Mouse (Mus musculus) stomach, embryonic 16.5 days (tissue): ENCODE data around the gene Fasl. TPM values are rescaled to one million over a fixed set of nuclear protein-coding genes. Genes with fewer than 3 reads are reported as not detected.

Experiments
- ATAC-seq: fragments of 200-750 bp; cut with Nextera tagmentation; 2 replicates; pipeline ENCODE4 v1.8.0; 2017; ENCODE audit warnings: moderate number of reproducible peaks, moderate TSS enrichment; ENCODE audit not compliant: insufficient read depth, low FRiP score
- H3K27ac ChIP-seq: fragments of 300-500 bp; sonication (generic); 2 replicates; pipeline ENCODE4 v1.5.1; 2014; ENCODE audit warnings: low read length
- H3K27me3 ChIP-seq: fragments of 300-500 bp; sonication (generic); 2 replicates; pipeline ENCODE4 v1.6.1; 2014; ENCODE audit warnings: low read length, control low read depth, mixed read lengths; ENCODE audit not compliant: control insufficient read depth, insufficient read depth
- H3K36me3 ChIP-seq: fragments of 300-500 bp; sonication (generic); 2 replicates; pipeline ENCODE4 v1.6.1; 2014; ENCODE audit warnings: low read length; ENCODE audit not compliant: control insufficient read depth, insufficient read depth
- H3K4me1 ChIP-seq: fragments of 300-500 bp; sonication (generic); 2 replicates; pipeline ENCODE4 v1.6.1; 2014; ENCODE audit warnings: low read length, control low read depth, mixed read lengths; ENCODE audit not compliant: control insufficient read depth, insufficient read depth
- H3K4me2 ChIP-seq: fragments of 300-500 bp; sonication (generic); 2 replicates; pipeline ENCODE4 v1.6.1; 2014; ENCODE audit warnings: low read depth, low read length, mixed read lengths
- H3K4me3 ChIP-seq: fragments of 300-500 bp; sonication (generic); replicated peaks from 2 replicates; pipeline ENCODE4 v1.5.1; 2014; ENCODE audit warnings: mild to moderate bottlenecking, low read length
- H3K9ac ChIP-seq: fragments of 300-500 bp; sonication (generic); 2 replicates; pipeline ENCODE4 v1.6.1; 2014; ENCODE audit warnings: low read length
- H3K9me3 ChIP-seq: fragments of 300-500 bp; sonication (generic); replicated peaks from 2 replicates; pipeline ENCODE4 v1.6.1; 2016; ENCODE audit warnings: low read length, control low read depth; ENCODE audit not compliant: control insufficient read depth
- WGBS: fragments of 180-500 bp; shearing (Covaris S2); extraction: QIAGEN DNeasy Blood & Tissue Kit; methylation state at CpG from one replicate; pipeline ENCODE4 v1.1.7; 2014; 5-methylcytosine and 5-hydroxymethylcytosine counted together
- polyA plus RNA-seq: library from polyadenylated mRNA; unstranded; fragments of >200 nt; fragmentation: Nextera tagmentation; extraction: Ambion mirVana; gene quantifications from 2 replicates; pipeline ENCODE4 v1.2.1, GENCODE M21; 2015

The Fasl gene
- polyA plus RNA-seq, 1 experiment from 2014 or later, result not detected

DNA sequence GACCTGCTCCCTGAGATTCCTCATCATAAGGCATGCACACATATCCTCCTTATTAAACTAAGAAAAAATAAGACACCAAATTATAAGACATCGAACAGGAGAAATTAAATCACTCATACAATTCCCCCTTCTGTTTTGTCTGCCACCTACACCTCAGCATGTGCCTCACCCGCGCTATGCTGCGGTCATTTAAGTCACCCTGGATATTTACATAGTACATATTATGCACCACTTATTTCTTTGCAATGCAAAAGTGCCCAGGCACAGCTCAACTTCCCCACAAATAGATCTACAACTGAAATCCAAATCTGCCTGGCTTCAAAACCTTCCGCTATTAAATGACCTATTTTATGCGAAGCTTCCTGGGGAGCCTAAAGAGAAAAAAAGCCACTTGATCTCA, 39.6 kb downstream of the Fasl start:
- Histone ChIP-seq H3K4me3 (no peak overlapping the region), H3K27me3 (no peaks in the 10 kb centered on the region), H3K9ac (no peak overlapping the region), H3K36me3 (no peaks in the 10 kb centered on the region), H3K27ac (no peak overlapping the region), H3K4me2 (no peak overlapping the region), H3K4me1 (no peaks in the 10 kb centered on the region), H3K9me3 (no peaks in the 10 kb centered on the region)
- no peak for ATAC-seq
- WGBS, result 84% methylated on average over 6 of the region's 6 CpGs

DNA sequence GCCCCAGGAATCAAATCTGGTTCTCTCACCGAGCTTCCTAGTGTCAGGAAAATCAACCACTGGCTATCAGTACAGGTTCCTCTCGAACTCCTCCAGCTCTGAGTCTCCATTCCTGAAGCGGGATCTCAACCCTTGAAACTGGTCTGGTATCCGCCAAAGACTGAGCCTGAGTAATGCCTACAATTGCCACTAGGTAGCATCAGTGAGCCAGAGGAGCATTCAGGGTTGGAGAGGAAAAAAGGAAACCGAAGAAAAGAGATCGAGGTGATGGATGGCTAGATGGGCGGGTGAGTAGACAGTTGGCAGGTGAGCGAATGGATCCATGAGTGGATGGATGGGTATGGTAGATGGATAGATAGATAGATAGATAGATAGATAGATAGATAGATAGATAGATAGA, 40.2 kb downstream of the Fasl start:
- Histone ChIP-seq H3K27ac (no peak overlapping the region), H3K4me3 (no peak overlapping the region), H3K4me1 (no peaks in the 10 kb centered on the region), H3K36me3 (no peaks in the 10 kb centered on the region), H3K27me3 (no peaks in the 10 kb centered on the region), H3K9ac (no peak overlapping the region), H3K9me3 (no peaks in the 10 kb centered on the region), H3K4me2 (no peak overlapping the region)
- 24% methylated on average over 8 of the region's 8 CpGs for WGBS
- no peak for ATAC-seq

DNA sequence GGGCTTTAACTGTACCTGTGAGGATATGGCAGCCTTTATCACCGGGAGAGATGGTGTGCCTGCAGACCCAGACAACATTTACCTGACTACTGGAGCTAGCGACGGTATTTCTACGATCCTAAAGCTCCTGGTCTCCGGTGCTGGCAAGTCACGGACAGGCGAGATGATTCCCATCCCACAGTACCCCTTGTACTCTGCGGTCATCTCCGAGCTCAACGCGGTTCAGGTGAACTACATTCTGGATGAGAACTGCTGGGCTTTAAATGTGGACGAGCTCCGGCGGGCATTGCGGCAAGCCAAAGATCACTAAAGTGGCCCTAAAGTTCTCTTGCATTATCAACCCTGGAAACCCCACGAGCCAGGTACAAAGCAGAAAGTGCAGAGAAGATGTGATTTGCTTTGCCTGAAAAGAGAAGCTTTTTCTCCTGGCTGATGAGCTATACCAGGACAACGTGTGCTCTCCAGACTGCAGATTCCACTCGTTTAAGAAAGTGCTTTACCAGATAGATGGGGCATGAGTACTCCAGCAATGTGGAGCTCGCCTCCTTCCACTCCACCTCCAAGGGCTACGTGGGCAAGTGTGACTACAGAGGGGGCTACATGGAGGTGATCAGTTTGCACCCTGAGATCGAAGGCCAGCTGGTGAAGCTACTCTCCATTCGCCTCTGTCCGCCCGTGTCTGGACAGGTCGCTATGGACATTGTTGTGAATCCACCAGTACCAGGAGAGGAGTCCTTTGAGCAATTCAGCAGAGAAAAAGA, 41.6 kb downstream of the Fasl start:
- no peak overlapping the region for H3K4me3 ChIP-seq
- H3K4me1 ChIP-seq, result no peaks in the 10 kb centered on the region
- ATAC-seq, result no peak
- H3K9ac ChIP-seq, result no peak overlapping the region
- WGBS, result 81% methylated on average over 25 of the region's 25 CpGs
- H3K27ac ChIP-seq, result no peak overlapping the region
- H3K36me3 ChIP-seq, result no peaks in the 10 kb centered on the region
- H3K27me3 ChIP-seq, result no peaks in the 10 kb centered on the region
- H3K9me3 ChIP-seq, result no peaks in the 10 kb centered on the region
- H3K4me2 ChIP-seq, result no peak overlapping the region

DNA sequence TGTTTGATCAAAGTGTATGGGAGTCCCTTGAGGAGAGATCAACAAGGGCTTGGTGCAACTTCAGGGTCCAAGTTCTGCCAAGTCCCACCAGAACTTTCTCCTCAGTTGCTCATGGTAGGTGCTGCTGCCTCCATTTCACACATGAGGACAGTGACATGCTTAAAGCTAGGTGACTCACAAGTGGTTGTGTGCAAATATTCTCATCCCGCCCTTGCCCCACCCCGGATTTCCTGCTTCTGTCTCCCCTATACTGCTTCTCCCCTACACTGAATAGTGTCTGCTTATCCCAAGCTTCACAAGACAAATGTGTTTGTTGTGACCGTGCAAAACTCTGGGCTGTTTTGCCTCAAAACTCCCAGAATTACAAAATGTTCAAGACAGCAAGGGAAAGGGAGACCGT, 43.4 kb downstream of the Fasl start:
- no peak overlapping the region for H3K27ac ChIP-seq
- H3K4me2 ChIP-seq, result no peak overlapping the region
- no peak overlapping the region for H3K9ac ChIP-seq
- H3K36me3 ChIP-seq, result no peaks in the 10 kb centered on the region
- H3K4me1 ChIP-seq, result no peaks in the 10 kb centered on the region
- no peaks in the 10 kb centered on the region for H3K27me3 ChIP-seq
- no peak overlapping the region for H3K4me3 ChIP-seq
- WGBS, result 75% methylated on average over 4 of the region's 4 CpGs
- ATAC-seq, result no peak
- H3K9me3 ChIP-seq, result no peaks in the 10 kb centered on the region

DNA sequence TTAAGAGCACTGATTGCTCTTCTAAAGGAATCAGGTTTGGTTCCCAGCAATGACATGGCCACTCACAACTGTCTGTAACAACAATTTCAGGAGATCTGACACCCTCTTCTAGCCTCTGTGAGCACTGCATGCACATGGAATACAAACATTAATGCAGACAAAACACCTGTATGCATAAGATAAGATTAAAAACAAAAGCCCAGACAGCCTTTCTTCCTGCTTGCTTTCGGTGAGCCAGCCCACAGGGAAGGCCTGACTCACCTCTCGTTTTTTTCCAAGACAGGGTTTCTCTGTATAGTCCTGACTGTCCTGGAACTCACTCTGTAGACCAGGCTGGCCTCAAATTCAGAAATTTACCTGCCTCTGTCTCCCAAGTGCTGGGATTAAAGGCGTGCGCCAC, 44.1 kb downstream of the Fasl start:
- no peak overlapping the region for H3K4me2 ChIP-seq
- WGBS, result 74% methylated on average over 4 of the region's 4 CpGs
- ATAC-seq, result peak; percentile 52; the same call in 1 of the 2 replicates

DNA sequence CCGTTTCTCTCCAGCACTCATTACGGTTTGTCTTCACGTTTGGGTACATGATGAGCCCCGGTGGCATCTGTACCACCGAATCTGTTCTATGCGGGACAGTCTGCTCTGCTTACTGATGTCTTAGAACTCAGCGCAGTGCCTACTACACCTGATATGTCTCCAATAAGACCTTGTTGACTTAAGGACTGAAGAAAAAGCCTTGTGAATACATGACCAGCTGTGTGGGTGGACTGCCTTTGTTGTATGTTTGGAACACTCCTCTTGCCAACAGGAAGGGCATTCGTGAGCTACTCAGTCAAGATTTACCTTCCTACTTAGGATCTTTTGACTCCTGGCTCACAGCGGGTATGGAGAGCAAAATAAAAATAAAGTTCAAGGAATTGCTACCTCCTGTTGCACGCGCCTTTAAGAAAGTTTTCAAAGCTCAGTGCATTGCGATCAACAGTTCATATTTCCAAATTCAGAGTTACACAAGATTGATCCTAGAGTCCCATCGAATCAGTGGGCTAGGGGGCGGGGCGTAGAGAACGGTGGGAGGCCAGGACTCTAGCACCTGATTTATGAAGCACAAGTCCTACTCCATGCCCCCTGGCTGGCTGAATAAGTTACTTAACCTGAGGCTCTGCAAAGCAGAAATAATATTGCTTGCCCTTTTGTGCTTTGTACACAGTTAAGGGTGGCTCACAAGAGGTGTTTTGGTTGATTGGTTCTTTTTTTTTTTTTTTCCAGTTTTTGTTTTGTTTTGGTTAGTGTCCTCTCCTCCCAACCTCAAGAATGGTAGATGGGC, 45.6 kb downstream of the Fasl start:
- H3K4me3 ChIP-seq, result no peak overlapping the region
- peak; percentile 55; the same call in 1 of the 2 replicates for ATAC-seq
- H3K4me2 ChIP-seq, result no peak overlapping the region
- H3K9me3 ChIP-seq, result no peaks in the 10 kb centered on the region
- H3K27ac ChIP-seq, result no peak overlapping the region
- H3K4me1 ChIP-seq, result no peaks in the 10 kb centered on the region
- no peaks in the 10 kb centered on the region for H3K27me3 ChIP-seq
- 70% methylated on average over 16 of the region's 16 CpGs for WGBS
- no peaks in the 10 kb centered on the region for H3K36me3 ChIP-seq
- no peak overlapping the region for H3K9ac ChIP-seq

More for the DNA sequence above, 44.1 kb downstream of the Fasl start:
- H3K27ac ChIP-seq, result no peak overlapping the region
- H3K4me3 ChIP-seq, result no peak overlapping the region
- no peak overlapping the region for H3K9ac ChIP-seq
- no peaks in the 10 kb centered on the region for H3K36me3 ChIP-seq
- no peaks in the 10 kb centered on the region for H3K4me1 ChIP-seq
- H3K27me3 ChIP-seq, result no peaks in the 10 kb centered on the region
- H3K9me3 ChIP-seq, result no peaks in the 10 kb centered on the region

DNA sequence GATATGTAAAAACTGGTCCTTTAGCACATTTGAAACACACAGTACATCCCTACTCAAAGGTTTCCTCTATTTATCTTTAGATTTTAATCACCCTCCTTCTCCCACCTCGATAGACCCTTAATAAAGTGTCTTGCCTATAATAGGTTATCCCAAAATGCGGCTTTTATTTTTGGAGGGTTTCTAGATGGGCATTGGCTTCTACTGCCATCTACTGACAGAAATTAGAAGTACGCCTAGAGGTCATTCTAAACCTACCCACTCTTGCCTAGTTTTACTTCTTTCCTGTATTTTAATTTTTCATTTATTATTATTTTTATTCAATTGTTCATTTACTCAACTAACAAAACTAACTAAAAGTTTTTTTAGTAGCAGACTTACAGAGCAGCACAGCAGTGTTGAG, 51.4 kb downstream of the Fasl start:
- Histone ChIP-seq H3K36me3 (no peaks in the 10 kb centered on the region), H3K4me1 (no peaks in the 10 kb centered on the region), H3K27me3 (no peaks in the 10 kb centered on the region), H3K9me3 (no peaks in the 10 kb centered on the region), H3K27ac (no peak overlapping the region), H3K9ac (no peak overlapping the region), H3K4me3 (no peak overlapping the region), H3K4me2 (no peak overlapping the region)
- WGBS, result 5% methylated on average over 3 of the region's 3 CpGs
- no peak for ATAC-seq

DNA sequence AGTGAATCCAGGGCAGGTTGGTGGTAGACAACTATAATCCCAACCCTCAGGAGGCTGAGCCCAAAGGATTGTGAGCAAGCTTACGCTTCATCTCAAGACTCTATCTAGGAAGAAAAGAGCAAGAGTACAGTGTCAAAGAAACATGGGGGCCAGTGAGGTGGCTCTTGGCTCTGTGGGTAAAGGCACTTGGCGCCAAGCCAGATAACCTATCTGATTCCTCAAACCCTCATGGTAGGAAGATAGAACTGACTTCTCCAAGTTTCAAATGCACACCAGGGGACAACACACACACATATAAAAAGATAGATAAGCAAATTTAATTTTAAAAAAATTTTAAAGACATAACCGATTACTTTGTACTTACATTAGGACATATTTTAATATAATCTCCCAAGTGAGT, 52.0 kb downstream of the Fasl start:
- no peaks in the 10 kb centered on the region for H3K9me3 ChIP-seq
- no peaks in the 10 kb centered on the region for H3K27me3 ChIP-seq
- H3K27ac ChIP-seq, result no peak overlapping the region
- no peak for ATAC-seq
- WGBS, result 83% methylated on average over 3 of the region's 3 CpGs
- no peak overlapping the region for H3K9ac ChIP-seq
- H3K36me3 ChIP-seq, result no peaks in the 10 kb centered on the region
- H3K4me1 ChIP-seq, result no peaks in the 10 kb centered on the region
- H3K4me2 ChIP-seq, result no peak overlapping the region
- H3K4me3 ChIP-seq, result no peak overlapping the region

DNA sequence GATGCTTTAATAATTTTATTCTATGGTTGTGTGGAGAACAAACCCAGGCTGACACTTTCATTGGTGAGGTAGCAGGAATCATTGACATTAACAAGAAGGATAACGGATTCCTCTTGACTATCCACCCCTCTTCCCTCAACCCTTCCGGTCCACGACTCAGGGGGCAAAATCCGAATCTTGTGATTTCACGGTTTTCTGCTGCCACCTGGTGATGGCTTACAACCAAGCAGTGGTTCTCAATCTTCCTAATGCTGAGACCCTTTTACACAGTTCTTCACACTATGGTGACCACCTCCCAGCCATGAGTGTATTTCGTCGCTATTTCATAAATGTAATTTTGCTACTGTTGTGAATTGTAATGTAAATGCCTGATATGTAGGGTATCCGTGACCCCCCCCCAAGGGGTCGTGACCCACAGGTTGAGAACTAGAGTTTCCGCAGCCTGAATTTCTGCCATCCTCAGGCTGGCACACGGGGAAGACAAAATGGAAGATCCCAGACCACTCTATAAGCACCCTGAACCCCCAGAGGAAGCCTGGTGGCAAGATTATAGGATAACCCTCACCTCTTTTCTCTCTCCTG, 52.7 kb downstream of the Fasl start:
- H3K27ac ChIP-seq, result no peak overlapping the region
- H3K9me3 ChIP-seq, result no peaks in the 10 kb centered on the region
- no peaks in the 10 kb centered on the region for H3K27me3 ChIP-seq
- H3K4me3 ChIP-seq, result no peak overlapping the region
- H3K4me1 ChIP-seq, result no peaks in the 10 kb centered on the region
- no peak overlapping the region for H3K4me2 ChIP-seq
- no peak for ATAC-seq
- H3K36me3 ChIP-seq, result no peaks in the 10 kb centered on the region
- no peak overlapping the region for H3K9ac ChIP-seq
- 55% methylated on average over 11 of the region's 11 CpGs for WGBS
